Mouse (Mus musculus) megakaryocyte, embryonic 14.5 days (primary cell): ENCODE results near the gene Rnf6. TPM values are rescaled to one million over a fixed set of nuclear protein-coding genes. Genes with fewer than 3 reads are reported as not detected.
"Not testable (repeated sequence)": the region's sequence is repeated elsewhere in the genome, so short reads cannot be mapped to it uniquely, and the experiment has no call there.

Experiments
- H3K27me3 ChIP-seq: replicated peaks from 2 replicates; pipeline ENCODE3; 2012; ENCODE audit warnings: inconsistent platforms
- H3K36me3 ChIP-seq: replicated peaks from 2 replicates; pipeline ENCODE3; 2012; ENCODE audit warnings: low read length, inconsistent platforms, mixed read lengths
- H3K4me1 ChIP-seq: 2 replicates; pipeline ENCODE4 v1.6.1; 2012; ENCODE audit warnings: inconsistent platforms
- H3K4me3 ChIP-seq: replicated peaks from 2 replicates; pipeline ENCODE3; 2012; ENCODE audit warnings: moderate library complexity, mild to moderate bottlenecking, inconsistent platforms
- H3K9me3 ChIP-seq: 2 replicates; pipeline ENCODE4 v1.6.1; 2012; ENCODE audit warnings: inconsistent platforms
- FLI1 ChIP-seq: IDR thresholded peaks from 2 replicates; pipeline ENCODE4 v1.6.1; 2012; ENCODE audit warnings: low read length, inconsistent platforms, mixed read lengths
- GATA1 ChIP-seq: IDR thresholded peaks from 3 replicates; pipeline ENCODE4 v1.6.1; 2012; ENCODE audit warnings: mixed read lengths, low read length, inconsistent platforms, borderline replicate concordance
- polyA plus RNA-seq: library from polyadenylated mRNA; stranded (reverse); fragments of >175 nt; gene quantifications from 2 replicates; pipeline ENCODE4 v1.2.3, GENCODE M21; 2012; ENCODE audit warnings: low replicate concordance; ENCODE audit not compliant: insufficient read depth

The Rnf6 gene
- polyA plus RNA-seq, 1 experiment = 8.3 TPM

DNA sequence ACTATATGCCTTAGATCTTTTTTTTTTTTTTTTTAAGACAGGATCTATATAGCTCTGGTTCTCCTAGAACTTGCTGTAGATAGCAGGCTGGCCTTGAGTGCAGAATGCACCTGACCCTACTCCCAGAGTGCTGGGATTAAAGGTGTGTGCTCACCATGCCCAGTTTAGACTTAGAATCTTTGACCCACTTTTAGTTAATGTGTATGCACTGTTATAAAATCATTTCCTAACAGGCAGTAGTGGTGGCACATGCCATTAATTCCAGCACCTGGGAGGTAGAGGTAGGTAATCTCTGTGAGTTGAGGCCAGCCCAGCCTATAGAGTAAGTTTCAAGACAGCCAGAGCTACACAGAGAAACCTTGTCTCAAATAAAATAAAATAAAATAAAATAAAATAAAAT lies 22.3 kb downstream of the Rnf6 start:
- TF ChIP-seq GATA1 (no peak), FLI1 (no peak)
- peaks cover 8% of the 10 kb centered on the region; the same call in 1 of the 2 replicates for H3K9me3 ChIP-seq
- H3K4me1 ChIP-seq = peaks cover 11% of the 10 kb centered on the region
- H3K4me3 ChIP-seq = no peak overlapping the region
- H3K27me3 ChIP-seq = no peaks in the 10 kb centered on the region
- H3K36me3 ChIP-seq = peaks cover 34% of the 10 kb centered on the region

DNA sequence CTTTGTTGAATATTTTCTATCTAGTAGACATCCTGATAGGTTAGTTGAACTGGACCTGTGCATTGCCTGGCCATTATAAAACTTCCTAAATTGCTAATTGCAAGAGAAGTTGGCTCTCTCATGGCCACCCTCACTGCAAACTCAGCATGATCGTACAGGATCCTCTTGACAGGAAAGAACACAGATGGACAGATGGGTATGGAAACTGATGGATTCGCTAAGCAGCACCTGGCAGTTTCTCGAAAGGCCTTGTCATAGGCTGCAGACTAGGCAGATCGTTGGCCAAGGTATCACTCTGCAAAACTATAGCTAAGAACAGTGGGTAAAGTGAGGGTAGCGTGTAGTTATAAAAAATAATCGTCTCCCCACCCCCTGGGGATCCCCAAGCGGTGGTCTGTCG lies 28.0 kb downstream of the Rnf6 start:
- H3K9me3 ChIP-seq = peaks cover 4% of the 10 kb centered on the region; the same call in 1 of the 2 replicates

DNA sequence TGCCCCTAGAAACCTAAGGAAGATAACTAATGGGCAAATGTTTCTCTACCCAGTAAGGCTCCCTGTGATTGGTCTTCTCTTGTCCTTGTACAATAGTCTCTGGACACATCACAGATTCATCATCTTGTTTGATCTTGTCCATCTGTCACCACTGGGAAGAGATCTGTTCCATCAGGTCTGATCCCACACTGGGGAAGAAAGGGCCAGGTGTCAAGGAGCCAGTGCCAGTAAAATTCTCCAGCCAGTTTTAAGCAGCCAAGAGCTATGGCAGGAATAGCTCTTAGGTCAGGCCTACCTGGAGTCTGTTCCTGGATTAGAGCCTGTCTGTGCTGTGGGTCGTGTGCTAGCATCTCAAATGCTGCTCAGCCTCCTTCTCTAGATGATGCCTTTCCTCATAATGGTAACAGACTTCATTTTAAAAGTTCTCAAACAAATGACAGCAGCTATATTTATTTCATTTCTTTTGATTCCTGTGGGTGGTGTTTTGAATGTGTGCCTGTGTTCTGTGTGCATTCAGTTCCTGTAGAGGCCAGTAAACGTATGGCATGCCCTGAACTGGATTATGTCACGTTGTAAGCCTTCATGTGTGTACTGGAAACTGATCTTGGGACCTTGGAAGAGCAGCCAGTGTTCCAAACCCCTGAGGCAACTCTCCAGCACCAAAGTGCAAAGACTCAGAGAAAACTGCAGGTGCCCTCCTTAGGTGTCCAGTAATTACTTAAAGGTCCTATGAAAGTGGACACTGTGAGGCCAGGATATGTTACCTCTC lies 30.7 kb downstream of the Rnf6 start:
- TF ChIP-seq GATA1 = no peak
- TF ChIP-seq FLI1 = no peak
- no peaks in the 10 kb centered on the region for H3K4me1 ChIP-seq
- no peak overlapping the region for H3K4me3 ChIP-seq
- no peaks in the 10 kb centered on the region for H3K27me3 ChIP-seq
- H3K36me3 ChIP-seq = no peaks in the 10 kb centered on the region
- peaks cover 4% of the 10 kb centered on the region; the same call in 1 of the 2 replicates for H3K9me3 ChIP-seq

More for the DNA sequence above, 28.0 kb downstream of the Rnf6 start:
- Histone ChIP-seq H3K36me3 (peaks cover 5% of the 10 kb centered on the region), H3K4me3 (no peak overlapping the region), H3K27me3 (no peaks in the 10 kb centered on the region), H3K4me1 (no peaks in the 10 kb centered on the region)
- TF ChIP-seq GATA1 (no peak), FLI1 (no peak)

- H3K36me3 ChIP-seq = no peaks in the 10 kb centered on the region
- no peak for TF ChIP-seq GATA1
- no peak for TF ChIP-seq FLI1
These were observed 31.3 kb downstream of the Rnf6 start for GRCm38 (mm10) chr5:146190093-146190492.

DNA sequence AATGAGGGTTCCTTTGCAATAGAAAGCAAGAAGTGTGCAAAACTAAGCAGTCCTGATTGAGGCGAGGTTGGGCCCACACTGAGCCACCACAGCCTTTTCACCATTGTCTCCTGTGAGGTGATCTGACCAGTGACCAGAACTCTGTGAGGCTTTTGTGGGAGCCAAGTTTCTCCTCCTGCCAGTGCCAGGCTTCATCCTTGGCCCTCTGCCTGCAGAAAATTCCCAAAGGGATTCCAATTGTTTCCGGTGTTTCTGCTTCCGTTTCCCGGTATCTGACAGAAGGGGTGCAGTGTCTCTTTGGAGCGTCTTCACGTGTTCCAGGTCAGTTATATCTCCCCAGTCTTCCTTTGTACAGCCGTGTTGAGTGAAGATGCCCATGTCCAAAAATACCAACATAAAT lies 32.6 kb downstream of the Rnf6 start:
- H3K4me3 ChIP-seq = no peak overlapping the region
- H3K27me3 ChIP-seq = peaks cover under 1% of the 10 kb centered on the region
- TF ChIP-seq FLI1 (no peak), GATA1 (no peak)
- no peaks in the 10 kb centered on the region for H3K36me3 ChIP-seq
- H3K4me1 ChIP-seq = no peaks in the 10 kb centered on the region
- H3K9me3 ChIP-seq = no peaks in the 10 kb centered on the region

More at GRCm38 (mm10) chr5:146190093-146190492, 31.3 kb downstream of the Rnf6 start:
- H3K9me3 ChIP-seq = peaks cover 4% of the 10 kb centered on the region; the same call in 1 of the 2 replicates
- H3K4me3 ChIP-seq = no peak overlapping the region
- no peaks in the 10 kb centered on the region for H3K27me3 ChIP-seq
- no peaks in the 10 kb centered on the region for H3K4me1 ChIP-seq

DNA sequence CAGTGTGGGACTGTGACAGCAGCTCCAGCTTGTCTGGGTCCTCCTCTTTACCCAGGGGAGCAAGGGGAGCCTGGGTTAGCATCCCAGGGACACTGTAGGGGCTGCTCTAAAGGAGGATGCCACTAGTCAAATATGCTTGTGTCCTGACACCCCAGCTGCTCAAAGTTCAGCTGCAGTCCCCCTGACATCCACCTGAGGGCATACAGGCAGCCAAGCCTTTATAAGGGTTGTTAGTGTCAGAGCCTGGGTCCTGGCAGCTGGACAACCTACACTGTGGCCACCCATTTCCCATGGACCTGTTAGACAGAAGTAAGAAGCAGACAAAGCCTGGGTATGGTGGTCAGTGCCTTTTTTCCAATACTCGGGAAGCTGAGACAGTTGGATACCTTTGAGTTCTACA lies 33.2 kb downstream of the Rnf6 start:
- H3K4me1 ChIP-seq = no peaks in the 10 kb centered on the region
- no peak overlapping the region for H3K4me3 ChIP-seq
- TF ChIP-seq GATA1 (no peak), FLI1 (no peak)
- H3K9me3 ChIP-seq = no peaks in the 10 kb centered on the region
- peaks cover 2% of the 10 kb centered on the region for H3K27me3 ChIP-seq
- H3K36me3 ChIP-seq = no peaks in the 10 kb centered on the region

GRCm38 (mm10) chr5:146187441-146187840 lies 33.9 kb downstream of the Rnf6 start:
- H3K4me1 ChIP-seq, H3K27me3 ChIP-seq, H3K4me3 ChIP-seq, H3K9me3 ChIP-seq, H3K36me3 ChIP-seq: not testable (repeated sequence)

GRCm38 (mm10) chr5:146185204-146185603 lies 36.2 kb downstream of the Rnf6 start, which contains the start of gene 1700001J03Rik:
1700001J03Rik (minus strand) TSS chr5:146185304.
- not testable (repeated sequence) for H3K36me3 ChIP-seq, H3K27me3 ChIP-seq, H3K4me1 ChIP-seq, H3K4me3 ChIP-seq, H3K9me3 ChIP-seq

- not testable (repeated sequence) for H3K9me3 ChIP-seq, H3K27me3 ChIP-seq, H3K4me3 ChIP-seq
These were observed 48.6 kb downstream of the Rnf6 start for GRCm38 (mm10) chr5:146172744-146173143.

DNA sequence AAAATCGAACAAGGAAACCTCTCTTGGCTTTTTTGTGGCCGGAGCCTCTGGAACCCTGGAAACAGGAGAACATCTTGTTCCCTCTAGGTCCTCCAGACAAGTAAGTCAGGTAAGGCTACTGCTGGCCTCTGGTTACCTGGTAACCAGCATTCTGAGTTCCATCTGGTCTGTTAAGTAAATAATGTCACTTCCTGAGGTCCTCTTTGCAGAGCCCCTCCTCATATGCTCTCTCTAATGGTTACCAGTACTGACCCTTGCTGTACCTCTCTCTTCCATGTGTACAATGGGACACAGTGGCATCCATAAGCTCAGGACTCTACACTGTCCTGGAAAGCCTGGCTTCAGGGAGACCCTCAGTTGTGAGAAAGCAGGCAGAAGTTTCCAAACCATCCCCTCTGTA lies 50.7 kb downstream of the Rnf6 start, which contains the start of gene Gm6309:
Gene Gm6309 (minus strand): TSS at position 101 of the 400 bp plus-strand sequence.
- H3K4me3 ChIP-seq, H3K9me3 ChIP-seq, H3K4me1 ChIP-seq, H3K27me3 ChIP-seq, H3K36me3 ChIP-seq: not testable (repeated sequence)

More at GRCm38 (mm10) chr5:146172744-146173143, 48.6 kb downstream of the Rnf6 start:
- not testable (repeated sequence) for H3K4me1 ChIP-seq, H3K36me3 ChIP-seq

DNA sequence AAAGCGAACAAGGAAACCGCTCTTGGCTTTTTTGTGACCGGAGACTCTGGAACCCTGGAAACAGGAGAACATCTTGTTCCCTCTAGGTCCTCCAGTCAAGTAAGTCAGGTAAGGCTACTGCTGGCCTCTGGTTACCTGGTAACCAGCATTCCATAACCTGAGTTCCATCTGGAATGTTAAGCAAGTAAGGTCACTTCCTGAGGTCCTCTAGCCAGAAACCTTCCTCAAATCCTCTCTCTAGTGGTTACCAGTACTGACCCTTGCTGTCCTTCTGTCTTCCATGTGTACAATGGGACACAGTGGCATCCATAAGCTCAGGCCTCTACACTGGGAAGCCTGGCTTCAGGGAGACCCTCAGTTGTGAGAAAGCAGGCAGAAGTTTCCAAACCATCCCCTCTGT lies 60.9 kb downstream of the Rnf6 start, which contains the start of gene Gm5565:
Gene Gm5565 (minus strand): TSS at position 101 of the 400 bp plus-strand sequence.
- H3K36me3 ChIP-seq, H3K4me3 ChIP-seq, H3K9me3 ChIP-seq, H3K27me3 ChIP-seq, H3K4me1 ChIP-seq: not testable (repeated sequence)

Other genes starting within 250 kb of the Rnf6 start
- not detected in 2 replicates for gene Cyp3a25, start 211.9 kb downstream of the Rnf6 start, polyA plus RNA-seq
- gene Cyp3a59, start 142.3 kb downstream of the Rnf6 start, polyA plus RNA-seq = not detected in 2 replicates
- gene Gm5565, start 61.0 kb downstream of the Rnf6 start, polyA plus RNA-seq = not detected in 2 replicates
- gene Gm6309, start 50.8 kb downstream of the Rnf6 start, polyA plus RNA-seq = not detected in 2 replicates
- gene 1700001J03Rik, start 36.3 kb downstream of the Rnf6 start, polyA plus RNA-seq = not detected in 2 replicates
- 6.7 and 13.7 TPM in 2 replicates for gene Cdk8, start 9.7 kb upstream of the Rnf6 start, polyA plus RNA-seq
- 0.04 and 1.1 TPM in 2 replicates for gene Wasf3, start 163.4 kb upstream of the Rnf6 start, polyA plus RNA-seq